Mouse (Mus musculus): Measurements from ENCODE around the gene Hoxc10.

DNA sequence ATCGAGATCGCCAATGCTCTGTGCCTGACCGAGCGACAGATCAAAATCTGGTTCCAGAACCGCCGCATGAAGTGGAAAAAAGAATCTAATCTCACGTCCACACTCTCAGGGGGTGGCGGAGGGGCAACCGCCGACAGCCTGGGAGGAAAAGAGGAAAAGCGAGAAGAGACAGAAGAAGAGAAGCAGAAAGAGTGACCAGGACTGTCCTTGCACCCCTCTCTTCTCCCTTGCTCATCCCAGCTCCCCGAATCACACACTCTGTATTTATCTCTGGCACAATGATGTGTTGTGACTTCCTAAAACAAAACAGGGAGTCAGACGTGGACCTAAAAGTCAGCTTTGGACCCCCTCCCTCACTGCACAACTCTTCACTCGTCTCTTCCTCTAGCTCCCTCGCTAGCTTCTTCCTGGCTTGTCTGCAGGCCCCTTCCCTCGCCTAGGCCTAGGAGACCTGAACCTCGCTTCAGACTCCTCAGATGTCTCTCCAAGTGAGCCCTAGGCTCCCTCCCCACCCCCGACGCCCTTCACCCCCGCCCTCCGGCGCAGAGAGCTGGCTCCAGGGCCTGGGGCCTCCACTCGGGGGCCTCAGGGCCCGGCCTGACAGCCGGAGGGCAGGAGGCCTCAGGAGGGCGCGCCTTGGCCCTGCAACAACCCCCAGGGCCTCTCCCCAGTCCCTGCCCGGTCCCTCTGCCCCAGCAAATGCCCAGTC lies 44.4 kb downstream of the Hoxc10 start:
- no peak for TF ChIP-seq POLR2A (IDR thresholded peaks at IDR 0.05; ENCODE audit: low read depth, low read length)
- TF ChIP-seq CTCF (conservative IDR thresholded peaks at IDR 0.05; ENCODE audit: insufficient read depth, insufficient read length, low read depth, low read length), result no peak

Data from kidney, adult 2 months (tissue).